Mouse (Mus musculus): ENCODE measurements at regions not wholly inside any gene's neighbourhood (a gene's known extent, or its start where the extent isn't known, plus 50 kb on each side); places are given as distances from the start of the nearest gene placed in this dataset.

DNA sequence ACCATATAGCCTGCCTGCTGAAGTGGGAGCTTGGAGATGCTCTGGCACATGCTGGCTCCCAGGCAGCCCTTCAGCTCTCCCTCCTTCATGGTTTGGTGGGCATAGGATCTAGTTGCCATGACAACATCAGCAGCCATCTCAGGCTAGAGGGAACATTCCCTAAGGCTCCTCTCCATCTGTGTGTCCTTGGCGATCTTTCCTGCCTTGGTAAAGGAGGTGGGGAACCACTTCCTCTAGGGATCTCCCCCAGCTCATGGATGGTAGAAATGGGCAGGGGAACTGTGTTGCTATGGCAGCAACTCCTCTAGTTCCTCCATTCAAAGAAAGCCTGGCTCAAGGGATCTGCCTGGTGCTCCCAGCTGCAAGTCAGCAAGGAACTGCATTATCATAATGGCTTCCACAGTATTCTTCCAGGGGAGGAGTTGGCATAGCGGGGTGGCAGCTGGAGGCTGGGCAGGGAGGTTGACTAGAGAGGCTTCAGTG is 74.6 kb upstream of the Gpr158 start:
- DNase-seq (ENCODE audit: low spot score) (peak; percentile 59), ATAC-seq (ENCODE audit: low FRiP score) (peak; percentile 90)
- Histone ChIP-seq H3K9me3 (ENCODE audit: control insufficient read depth, low read length) (no peaks in the 10 kb centered on the region), H3K27ac (peak overlapping the region; percentile 30; the same call in 1 of the 2 replicates), H3K9ac (no peak overlapping the region), H3K4me1 (replicated peaks; ENCODE audit: control insufficient read depth, insufficient read depth, low read length) (peaks cover 11% of the 10 kb centered on the region), H3K27me3 (ENCODE audit: control insufficient read depth, insufficient read depth, low read length) (no peaks in the 10 kb centered on the region), H3K4me3 (replicated peaks; ENCODE audit: low read length) (no peak overlapping the region), H3K36me3 (replicated peaks; ENCODE audit: control insufficient read depth, insufficient read depth) (no peaks in the 10 kb centered on the region), H3K4me2 (replicated peaks) (no peak overlapping the region)
- 6% methylated on average over 2 of the region's 2 CpGs for WGBS

DNA sequence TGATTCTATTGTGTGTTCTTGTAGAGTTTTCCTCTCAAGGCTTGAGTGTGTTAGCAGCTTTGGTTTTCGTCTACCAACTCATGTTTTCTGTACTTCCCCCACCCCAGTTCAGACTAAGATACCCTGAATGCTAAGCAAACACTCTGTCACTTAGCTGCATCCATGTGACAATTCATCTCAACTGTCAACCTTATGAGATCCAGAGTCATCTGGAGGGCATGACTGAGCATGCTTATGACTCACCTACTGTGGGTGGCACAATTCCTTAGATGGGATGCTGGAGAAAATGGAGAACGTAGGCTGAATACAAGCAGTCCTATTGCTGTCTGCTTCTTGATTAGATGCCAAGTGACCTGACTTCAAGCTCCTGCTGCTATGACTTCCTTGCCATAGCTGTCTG is 73.3 kb upstream of the Gpr158 start:
- no peak overlapping the region for H3K9ac ChIP-seq
- no peaks in the 10 kb centered on the region for H3K27me3 ChIP-seq (ENCODE audit: control insufficient read depth, insufficient read depth, low read length)
- no peak overlapping the region for H3K27ac ChIP-seq
- ATAC-seq (ENCODE audit: low FRiP score) (no peak), DNase-seq (ENCODE audit: low spot score) (no peak)
- H3K4me2 ChIP-seq (replicated peaks) = no peak overlapping the region
- H3K4me3 ChIP-seq (replicated peaks; ENCODE audit: low read length) = no peak overlapping the region
- no peaks in the 10 kb centered on the region for H3K9me3 ChIP-seq (ENCODE audit: control insufficient read depth, low read length)
- H3K36me3 ChIP-seq (replicated peaks; ENCODE audit: control insufficient read depth, insufficient read depth) = no peaks in the 10 kb centered on the region
- 71% methylated on average over 2 of the region's 2 CpGs for WGBS
- peaks cover 11% of the 10 kb centered on the region for H3K4me1 ChIP-seq (replicated peaks; ENCODE audit: control insufficient read depth, insufficient read depth, low read length)

- no peak for DNase-seq (ENCODE audit: low spot score)
- Histone ChIP-seq H3K4me1 (replicated peaks; ENCODE audit: control insufficient read depth, insufficient read depth, low read length) (no peaks in the 10 kb centered on the region; the same call in 1 of the 2 replicates), H3K4me2 (replicated peaks) (no peak overlapping the region)
These were observed 67.7 kb upstream of the Gpr158 start for GRCm38 (mm10) chr2:21299681-21300080.

More at GRCm38 (mm10) chr2:21299681-21300080, 67.7 kb upstream of the Gpr158 start:
- Histone ChIP-seq H3K27me3 (ENCODE audit: control insufficient read depth, insufficient read depth, low read length) (no peaks in the 10 kb centered on the region), H3K9me3 (ENCODE audit: control insufficient read depth, low read length) (no peaks in the 10 kb centered on the region), H3K4me3 (replicated peaks; ENCODE audit: low read length) (no peak overlapping the region), H3K36me3 (replicated peaks; ENCODE audit: control insufficient read depth, insufficient read depth) (no peaks in the 10 kb centered on the region), H3K9ac (no peak overlapping the region), H3K27ac (no peak overlapping the region)
- no peak for ATAC-seq (ENCODE audit: low FRiP score)
- WGBS = 91% methylated on average over 5 of the region's 5 CpGs

Measured in hindbrain, embryonic 14.5 days (tissue).